Mouse (Mus musculus) c-Kit-positive CD71-positive TER-119-negative erythroid progenitor cells, embryonic 14.5 days (primary cell): Measurements from ENCODE around the gene Krt78.

ENCODE experiments used
- DNase-seq: peaks from one replicate; pipeline ENCODE4 v3.0.0-alpha.2; 2013; ENCODE audit warnings: low read depth

Gene Krt78

GRCm38 (mm10) chr15:101973414-101974077 lies 19.5 kb upstream of the Krt78 start:
- DNase-seq = peak; percentile 87

GRCm38 (mm10) chr15:101970536-101970935 lies 16.4 kb upstream of the Krt78 start:
- DNase-seq = no peak

GRCm38 (mm10) chr15:101966808-101967207 lies 12.7 kb upstream of the Krt78 start:
- no peak for DNase-seq

- no peak for DNase-seq
Observed at GRCm38 (mm10) chr15:101958891-101959290, 4.8 kb upstream of the Krt78 start.

- DNase-seq = no peak
Observed at GRCm38 (mm10) chr15:101952733-101953474, 1.2 kb downstream of the Krt78 start.

GRCm38 (mm10) chr15:101945430-101945829 lies 8.7 kb downstream of the Krt78 start:
- DNase-seq = no peak

- DNase-seq = no peak
Observed at GRCm38 (mm10) chr15:101941948-101942347, 12.1 kb downstream of the Krt78 start.

GRCm38 (mm10) chr15:101940274-101940829 lies 13.7 kb downstream of the Krt78 start, which contains the start of gene Krt79:
TSS of gene Krt79 (minus strand) at chr15:101940324.
- DNase-seq = no peak

- DNase-seq = no peak
Observed at GRCm38 (mm10) chr15:101938600-101939308, 15.3 kb downstream of the Krt78 start.

GRCm38 (mm10) chr15:101933024-101933423 lies 21.1 kb downstream of the Krt78 start:
- DNase-seq = no peak

- DNase-seq = no peak
Observed at GRCm38 (mm10) chr15:101929666-101930065, 24.4 kb downstream of the Krt78 start.

GRCm38 (mm10) chr15:101929087-101929486 lies 25.0 kb downstream of the Krt78 start:
- DNase-seq = no peak

- no peak for DNase-seq
Observed at GRCm38 (mm10) chr15:101927340-101928080, 26.6 kb downstream of the Krt78 start.

GRCm38 (mm10) chr15:101925041-101925440 lies 29.0 kb downstream of the Krt78 start:
- DNase-seq = no peak

GRCm38 (mm10) chr15:101924635-101925034 lies 29.5 kb downstream of the Krt78 start, which contains the start of gene Krt4:
TSS of gene Krt4 (minus strand) at chr15:101924735.
- no peak for DNase-seq

GRCm38 (mm10) chr15:101922296-101922695 lies 31.8 kb downstream of the Krt78 start:
- no peak for DNase-seq

- DNase-seq = no peak
Observed at GRCm38 (mm10) chr15:101916072-101916471, 38.0 kb downstream of the Krt78 start.

- no peak for DNase-seq
Observed at GRCm38 (mm10) chr15:101904849-101905248, 49.2 kb downstream of the Krt78 start.

- no peak for DNase-seq
Observed at GRCm38 (mm10) chr15:101902171-101903149, 51.6 kb downstream of the Krt78 start.
